Mouse (Mus musculus) Muller cell, postnatal 12 days (primary cell): ENCODE data around the gene Uba52.

Experiments used
- DNase-seq: peaks from one replicate; pipeline ENCODE4 v3.0.0-alpha.2; 2015; ENCODE audit errors: inconsistent ontology term

The Uba52 gene

DNA sequence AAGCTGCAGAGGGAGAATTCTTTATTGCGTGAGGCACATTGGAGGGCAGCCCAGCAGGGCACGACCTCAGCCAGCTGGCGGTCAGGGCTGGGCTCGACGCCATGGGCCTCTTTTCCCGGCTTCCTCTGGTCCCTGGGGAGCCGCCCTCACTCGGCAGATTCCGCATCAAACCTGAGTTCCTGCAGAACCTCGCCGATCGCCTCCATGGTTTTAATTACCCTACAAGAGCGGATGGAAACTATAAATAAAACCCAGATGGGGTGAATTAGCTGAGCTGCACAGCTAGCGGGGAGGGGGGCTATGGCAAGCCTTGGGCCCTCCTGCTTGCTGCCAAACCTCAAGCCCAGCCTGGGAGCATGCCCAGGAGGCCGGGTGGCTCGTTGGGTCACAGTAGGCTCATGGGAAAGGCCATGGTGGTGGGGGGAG lies 6.3 kb downstream of the Uba52 start:
- DNase-seq = peak; percentile 94

DNA sequence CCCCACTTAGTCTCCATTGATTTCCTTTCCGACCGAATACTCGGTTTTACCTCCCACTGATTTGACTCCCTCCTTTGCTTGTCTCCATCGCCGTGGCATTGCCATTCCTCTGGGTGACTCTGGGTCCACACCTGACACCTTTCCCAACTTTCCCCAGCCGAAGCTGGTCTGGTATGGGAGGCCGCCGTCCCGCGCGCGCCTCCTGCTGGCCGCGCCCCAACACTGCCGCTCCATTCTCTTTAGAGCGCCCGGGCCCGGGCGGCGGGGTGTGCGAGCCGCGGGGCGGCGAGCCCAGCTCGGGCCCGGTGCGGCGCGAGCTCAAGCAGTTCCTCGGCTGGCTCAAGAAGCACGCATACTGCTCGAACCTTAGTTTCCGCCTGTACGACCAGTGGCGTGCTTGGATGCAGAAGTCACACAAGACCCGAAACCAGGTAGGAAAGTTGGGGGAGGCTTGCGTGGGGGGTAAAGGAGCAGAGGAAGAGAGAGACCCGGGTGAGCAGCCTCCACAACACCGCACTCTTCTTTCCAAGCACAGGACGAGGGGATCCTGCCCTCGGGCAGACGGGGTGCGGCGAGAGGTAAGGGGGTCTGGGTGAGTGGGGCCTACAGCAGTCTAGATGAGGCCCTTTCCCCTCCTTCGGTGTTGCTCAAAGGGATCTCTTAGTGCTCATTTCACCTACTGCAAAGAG lies 7.4 kb downstream of the Uba52 start:
- peak; percentile 79 for DNase-seq

DNA sequence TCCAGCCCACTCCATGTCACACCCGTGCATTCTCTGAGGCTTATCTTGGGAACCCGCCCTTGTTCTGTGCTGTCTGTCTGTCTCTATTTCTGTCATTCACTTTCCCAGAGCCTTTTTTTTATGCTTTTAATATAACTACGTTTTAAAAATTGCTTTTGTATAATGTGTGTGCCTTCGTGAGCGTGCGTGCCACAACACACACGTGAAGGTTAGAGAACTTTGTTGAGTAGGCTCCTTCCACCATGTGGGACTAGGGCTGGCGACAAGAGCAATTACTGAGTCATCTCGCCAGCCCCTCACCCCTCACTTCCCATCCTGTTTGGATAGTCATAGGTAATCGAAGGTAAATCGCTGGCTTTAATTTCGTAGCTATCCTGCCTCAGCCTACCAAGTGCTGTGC lies 8.1 kb downstream of the Uba52 start:
- DNase-seq = no peak

DNA sequence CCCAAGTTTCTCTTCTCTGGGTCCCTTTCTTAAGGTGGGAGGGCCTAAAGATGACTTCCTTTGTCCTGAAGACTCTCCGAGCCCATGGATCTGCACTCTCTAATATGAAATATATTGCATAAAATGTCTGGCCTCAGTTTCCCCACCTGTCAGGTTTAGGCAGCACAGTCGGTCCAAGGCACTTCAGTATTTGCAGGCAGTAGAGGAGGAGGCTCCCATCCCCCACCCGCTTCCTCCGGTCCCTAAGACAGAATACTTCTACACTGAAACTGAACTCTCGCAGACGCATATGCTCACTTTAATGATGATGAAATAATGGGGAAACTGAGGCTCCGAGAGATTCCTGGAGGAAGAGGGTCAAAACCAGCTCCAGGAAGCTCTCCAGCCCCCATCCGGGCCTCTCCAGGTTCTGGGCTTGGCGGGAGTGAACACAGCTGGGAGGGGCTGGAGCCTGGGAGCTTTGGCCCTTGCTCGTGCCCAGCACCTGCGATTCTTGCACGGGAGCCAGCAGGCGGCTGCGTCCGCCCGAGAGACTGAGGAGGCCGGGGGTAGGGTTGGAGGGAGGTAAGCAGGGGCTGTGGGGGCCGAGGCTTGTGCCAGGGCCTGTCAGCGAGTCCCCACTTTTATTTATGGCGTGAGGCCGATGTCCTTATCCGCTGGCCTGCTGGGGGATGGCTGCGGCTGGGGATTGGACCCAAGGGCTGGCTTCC lies 8.6 kb downstream of the Uba52 start:
- DNase-seq = no peak

DNA sequence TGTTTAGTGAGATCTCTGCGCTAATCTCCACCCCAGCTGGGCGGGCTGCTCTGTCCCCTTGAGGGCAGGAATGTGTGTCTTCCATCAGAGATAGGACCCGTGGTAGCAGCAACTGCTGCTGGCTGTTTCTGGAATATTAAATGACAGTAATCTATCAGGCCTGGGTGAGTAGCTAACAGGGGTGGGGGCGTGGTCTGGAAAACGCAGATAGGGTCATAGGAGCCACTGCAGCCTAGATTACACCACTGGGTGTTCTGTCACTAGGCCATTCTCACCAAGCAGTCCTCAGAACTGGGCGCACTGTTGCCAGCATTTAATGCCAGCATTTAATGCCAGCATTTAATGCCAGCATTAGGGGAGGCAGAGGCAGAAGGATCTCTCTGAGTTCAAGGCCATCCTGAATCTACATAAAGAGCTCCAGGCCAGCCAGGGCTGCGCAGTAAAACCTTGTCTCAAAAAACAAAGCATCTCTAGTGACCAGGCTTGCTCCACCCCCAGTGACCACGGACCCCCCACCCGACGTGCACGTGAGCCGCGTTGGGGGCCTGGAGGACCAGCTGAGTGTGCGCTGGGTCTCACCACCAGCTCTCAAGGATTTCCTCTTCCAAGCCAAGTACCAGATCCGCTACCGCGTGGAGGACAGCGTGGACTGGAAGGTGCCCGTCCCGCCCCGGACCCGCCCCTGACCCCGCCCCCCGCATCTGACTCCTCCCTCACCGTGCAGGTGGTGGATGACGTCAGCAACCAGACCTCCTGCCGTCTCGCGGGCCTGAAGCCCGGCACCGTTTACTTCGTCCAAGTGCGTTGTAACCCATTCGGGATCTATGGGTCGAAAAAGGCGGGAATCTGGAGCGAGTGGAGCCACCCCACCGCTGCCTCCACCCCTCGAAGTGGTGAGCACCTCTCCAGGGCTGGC lies 10.0 kb downstream of the Uba52 start:
- no peak for DNase-seq

DNA sequence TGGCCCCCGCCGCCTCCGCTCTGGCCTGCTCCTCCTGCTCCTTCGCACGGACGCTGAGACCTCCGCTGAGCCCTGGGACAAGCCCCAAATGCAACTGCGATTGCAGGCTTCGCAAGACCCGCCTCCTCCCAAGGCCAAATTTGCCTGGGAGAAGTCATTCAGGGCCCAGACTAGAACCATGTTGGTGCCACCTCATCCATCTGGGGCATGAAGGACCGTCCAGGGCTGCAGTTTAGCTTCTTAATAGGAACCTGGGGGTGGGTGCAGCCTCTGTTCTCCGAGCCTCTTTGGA lies 14.9 kb downstream of the Uba52 start:
- DNase-seq = no peak

DNA sequence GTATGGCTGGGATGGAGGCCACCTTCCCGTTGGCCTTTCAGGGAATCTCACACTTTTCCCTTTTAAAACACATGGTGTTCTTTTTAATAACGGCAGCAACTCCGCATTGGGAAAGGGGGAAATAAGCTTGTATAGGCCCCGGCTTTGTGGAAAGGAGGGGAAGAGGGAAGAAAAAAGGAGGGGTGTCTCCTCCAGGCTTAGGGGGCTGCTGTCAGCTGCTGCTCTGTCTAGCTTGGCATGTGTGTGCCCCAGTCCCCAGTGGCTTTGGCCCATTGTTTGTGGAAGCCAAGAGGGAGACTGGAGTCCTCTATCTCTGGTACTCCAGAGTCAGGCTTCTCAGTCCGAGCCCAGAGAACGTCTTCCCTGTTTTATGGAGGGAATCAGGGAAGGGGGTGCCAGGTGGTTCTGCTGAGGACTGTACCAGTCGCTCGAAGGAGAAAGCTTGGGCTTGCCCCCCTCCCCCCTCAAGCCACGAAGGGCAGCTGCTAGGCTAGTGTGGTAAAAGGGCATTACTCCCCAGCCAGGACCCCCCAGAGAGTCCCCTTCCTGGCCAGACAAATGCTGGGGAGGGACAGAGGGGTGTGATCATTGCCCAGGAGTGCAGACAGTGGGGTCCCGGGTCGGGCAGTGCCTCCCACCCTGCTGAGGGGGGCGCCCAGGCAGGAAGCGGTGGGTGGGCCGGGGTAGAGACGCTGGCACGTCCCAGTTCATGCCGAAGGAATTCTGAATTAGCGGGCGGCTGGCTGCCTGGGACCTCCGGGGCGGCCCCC lies 15.4 kb downstream of the Uba52 start:
- DNase-seq = peak; percentile 45

DNA sequence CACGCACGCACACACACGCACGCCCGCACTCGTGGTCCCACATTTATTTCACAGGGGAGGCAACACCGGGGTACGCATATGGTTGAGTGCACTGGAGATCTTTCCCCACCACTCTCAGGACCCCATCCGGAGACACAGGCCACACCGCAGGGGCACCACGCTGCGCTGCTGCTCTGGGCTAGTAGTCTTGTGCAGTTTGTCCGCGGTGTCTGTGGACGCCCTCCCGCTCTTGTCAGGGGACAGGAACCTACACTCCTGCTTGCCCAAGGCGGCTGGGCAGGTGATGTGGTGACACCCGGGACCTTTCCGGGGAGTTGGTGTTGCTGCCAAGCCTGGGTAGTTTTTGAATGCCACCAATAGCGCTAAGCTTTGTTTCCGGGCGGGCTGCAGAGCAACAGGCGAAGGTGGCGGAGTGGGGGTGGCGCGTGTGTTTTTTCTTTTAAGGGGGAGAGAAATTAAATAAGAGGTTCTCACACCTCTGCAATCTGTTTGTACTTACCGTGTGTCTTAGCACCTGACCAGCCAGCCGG lies 16.1 kb downstream of the Uba52 start:
- peak; percentile 41 for DNase-seq

DNA sequence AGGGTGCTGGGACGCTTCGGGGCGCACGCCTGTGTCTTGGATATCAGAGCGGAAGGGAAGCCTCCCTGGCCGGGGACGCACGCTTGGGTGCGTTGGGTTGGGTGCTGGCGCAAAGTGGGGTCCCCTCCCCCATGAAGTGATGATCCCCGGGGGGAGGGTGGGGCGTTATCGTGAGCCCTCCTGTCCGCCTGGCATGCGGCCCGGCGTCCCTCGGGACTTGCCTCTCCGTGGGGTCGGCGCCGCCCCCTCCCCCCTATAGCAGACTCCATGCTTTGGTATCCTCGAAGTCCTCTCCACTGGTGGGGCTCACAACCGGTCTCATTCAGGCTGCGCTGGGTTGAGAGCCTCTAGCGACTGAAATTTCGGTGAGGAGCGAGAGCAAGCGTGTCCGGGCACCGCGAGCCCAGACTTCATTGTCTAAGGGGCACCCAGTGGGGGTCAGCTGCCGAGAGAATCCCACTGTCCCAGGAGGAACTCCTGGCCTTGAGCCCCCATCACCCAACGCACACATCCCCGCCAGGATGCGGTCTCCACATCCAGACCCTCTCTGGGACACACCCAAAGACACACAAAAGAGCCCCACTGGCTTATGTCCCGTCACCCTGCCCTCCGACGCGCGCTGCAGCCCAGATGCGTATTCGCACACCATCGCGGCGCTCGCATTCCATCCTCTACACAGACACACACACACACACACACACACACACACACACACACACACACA lies 16.7 kb downstream of the Uba52 start:
- DNase-seq = no peak

DNA sequence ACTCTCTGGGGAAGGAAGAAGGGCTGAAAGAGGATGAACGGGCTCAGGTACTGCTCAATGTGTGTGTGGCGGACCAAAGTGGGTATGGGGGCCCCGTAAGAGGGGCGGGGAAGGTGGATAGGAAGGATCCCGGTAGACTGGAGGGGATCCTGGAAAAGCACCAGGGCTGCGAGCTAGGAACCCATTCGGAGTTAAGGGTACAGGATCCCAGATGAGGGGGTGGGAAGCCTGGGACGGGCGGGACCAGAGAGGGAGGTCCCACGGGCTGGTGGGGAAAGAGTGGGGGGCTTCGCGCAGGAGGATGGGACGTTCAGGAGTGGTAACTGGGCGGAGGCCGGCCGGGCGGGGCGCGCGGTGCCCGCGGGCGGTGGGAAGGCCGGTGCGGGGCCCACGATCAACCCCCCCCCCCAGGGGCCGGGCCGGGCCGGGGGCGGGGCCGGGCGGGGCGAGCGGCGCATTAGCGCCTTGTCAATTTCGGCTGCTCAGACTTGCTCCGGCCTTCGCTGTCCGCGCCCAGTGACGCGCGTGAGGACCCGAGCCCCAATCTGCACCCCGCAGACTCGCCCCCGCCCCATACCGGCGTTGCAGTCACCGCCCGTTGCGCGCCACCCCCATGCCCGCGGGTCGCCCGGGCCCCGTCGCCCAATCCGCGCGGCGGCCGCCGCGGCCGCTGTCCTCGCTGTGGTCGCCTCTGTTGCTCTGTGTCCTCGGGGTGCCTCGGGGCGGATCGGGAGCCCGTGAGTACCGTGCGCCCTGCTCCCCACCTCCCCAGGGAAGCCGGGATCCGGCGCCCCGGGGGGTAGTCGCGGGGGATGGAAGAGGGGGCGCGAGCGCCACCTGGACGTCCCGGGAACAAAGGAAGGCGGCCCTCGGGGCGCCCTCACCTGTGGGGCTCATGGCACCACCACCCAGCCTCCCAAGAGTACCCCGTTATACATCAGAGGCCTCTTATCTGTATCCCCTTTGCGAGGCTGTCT lies 17.6 kb downstream of the Uba52 start, which contains the start of gene Crlf1:
Crlf1 (plus strand) TSS at position 495 of the 977 bp plus-strand sequence.
- DNase-seq = no peak

DNA sequence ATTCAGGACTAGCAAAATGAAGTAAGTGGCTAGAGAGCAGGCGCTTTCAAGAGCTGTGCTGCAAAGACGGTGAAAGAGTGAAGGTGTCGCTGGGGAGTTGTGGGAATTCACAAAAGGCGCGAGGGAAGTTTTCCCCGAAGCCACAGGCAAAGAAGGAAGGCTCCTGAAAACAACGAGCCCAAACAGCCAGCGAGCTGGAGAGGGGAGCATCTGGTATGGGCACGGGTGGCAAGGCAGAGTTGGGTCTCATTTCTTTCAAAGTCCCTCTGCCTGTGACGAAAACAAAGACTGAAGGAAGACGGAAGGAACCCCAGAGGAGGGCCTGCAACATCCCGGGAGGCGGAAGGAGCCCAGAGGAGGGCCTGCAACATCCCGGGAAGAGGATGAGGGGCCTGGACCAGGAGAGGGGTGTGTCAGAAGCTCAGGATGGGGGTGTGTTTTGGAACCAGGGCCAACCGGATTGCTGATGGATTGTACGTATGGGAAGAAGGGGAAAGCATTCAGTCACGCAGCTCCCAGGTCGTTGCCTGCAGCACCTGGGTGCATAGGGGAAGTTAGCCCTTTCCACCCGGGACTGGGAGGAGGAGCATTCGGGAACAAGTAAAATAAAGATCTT lies 19.6 kb downstream of the Uba52 start:
- no peak for DNase-seq

DNA sequence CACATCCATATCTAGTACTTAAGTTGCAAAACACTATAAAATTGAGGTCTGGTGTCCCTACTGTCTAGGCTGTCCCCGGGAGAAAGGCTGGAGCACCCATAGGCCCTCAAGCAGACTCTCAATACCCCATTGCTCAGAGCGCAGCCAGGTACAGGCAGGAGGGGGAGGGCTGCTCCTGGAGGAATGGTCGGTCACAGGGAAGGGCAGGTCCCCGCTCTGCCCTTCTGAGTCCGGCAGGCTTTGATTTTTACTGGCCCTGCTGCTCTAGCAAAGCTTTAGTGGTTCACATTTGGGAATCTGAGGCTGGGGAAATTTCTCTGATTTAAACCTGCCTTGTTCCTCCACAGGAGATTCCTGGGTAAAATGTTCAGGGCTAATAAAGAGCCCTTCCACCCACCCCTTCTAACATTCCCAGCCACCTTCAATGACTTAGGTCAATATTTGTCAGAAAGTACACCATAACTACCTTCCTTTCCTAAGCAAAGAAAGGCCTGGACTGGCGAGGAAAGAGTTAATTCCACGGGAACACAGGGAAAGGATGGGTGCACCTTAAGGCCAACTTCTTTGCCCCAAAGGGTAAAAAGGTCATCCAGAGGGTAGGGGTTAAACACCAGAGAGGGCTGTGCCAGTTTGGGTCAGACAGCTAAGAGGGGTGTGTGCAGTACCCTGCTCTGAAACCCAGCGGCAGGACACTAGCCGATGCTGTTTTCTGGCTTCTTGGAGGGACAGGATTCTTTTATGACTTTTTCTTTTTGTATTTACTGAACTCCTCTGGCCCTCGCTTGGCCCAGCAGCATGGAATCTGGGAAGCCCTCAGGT lies 20.3 kb downstream of the Uba52 start:
- DNase-seq = no peak

DNA sequence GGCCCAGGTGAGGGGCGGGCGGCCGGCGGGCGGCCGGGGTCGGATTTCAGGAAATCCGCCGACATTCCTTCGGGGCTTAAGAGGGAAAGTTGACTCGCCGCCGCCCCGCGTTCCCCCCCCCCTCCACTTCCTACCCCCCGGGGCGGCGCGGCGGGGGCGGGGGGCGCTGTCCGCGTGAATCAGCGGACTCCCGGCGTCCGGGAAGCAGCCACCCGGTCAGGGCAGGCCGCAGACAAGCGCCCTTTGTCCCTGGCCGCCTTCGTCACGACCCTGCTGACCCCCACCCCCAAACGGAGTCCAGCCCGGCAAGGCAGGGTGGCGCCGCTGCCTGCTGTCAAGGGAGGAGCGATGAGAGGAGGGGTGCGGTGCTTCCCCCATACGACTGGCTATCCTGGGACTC lies 21.0 kb downstream of the Uba52 start:
- DNase-seq = peak; percentile 55

DNA sequence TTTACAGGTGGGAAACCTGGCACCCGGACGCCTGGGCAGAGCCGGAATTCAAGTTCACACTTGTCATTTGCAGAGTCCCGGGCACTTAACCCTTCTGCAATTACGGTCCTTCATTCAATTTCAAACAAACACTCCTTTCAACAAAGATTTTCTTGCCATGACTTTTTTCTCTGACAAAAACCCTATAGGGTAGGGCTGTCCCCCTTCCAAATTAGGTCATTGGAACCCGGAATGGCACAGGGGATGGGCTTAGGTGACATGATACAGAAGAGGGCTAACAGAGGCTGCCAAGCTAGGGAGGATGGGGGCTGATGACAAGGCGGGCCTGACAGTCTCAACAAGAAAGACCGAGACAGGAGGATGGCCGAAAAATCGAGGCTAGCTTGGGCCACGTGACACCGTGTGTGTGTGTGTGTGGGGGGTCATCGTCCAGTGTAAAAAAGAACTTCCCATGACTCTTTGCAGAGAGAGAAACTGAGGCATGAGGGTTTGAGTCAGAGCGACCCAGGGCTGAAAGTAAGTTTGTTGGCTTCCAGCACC lies 21.6 kb downstream of the Uba52 start:
- no peak for DNase-seq

DNA sequence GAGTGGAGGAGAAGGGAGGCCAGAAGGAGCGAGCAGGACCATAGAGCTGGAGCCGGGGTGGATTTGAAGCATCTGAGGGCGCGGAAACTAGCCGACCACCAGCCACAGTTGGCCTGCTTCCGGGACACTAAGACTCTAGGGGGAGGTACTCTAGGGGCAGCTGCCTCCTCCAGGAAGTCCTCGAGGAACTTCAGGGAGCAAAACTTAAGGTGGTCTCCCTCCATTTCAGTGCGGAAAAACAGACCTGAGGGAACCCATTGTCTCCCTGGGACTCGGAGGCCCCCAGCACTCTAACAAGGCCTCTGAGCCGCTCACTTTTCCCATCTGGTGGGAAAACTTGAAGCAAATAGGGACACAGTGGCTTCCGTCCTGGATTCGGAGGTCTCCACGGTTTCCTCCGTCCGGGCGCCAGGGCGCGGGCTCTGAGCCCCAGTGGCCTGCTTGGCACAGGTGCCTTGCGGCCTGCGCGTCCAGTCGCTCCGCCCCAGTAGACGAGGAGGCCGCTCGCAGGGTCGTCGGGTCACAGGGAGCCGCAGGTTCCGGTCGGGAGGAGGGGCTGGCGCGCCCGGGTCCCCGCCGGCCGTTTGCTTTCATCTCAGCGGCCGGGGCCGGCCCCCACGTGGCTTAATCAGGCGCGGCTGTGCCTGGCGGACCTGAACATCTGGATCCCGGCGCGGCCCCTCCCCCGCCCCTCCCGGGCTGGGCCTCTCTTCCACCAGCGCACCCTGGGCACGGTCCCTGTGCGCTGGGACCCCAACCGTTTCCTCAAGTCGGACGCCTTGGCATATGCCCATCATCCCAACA lies 22.4 kb downstream of the Uba52 start:
- no peak for DNase-seq

DNA sequence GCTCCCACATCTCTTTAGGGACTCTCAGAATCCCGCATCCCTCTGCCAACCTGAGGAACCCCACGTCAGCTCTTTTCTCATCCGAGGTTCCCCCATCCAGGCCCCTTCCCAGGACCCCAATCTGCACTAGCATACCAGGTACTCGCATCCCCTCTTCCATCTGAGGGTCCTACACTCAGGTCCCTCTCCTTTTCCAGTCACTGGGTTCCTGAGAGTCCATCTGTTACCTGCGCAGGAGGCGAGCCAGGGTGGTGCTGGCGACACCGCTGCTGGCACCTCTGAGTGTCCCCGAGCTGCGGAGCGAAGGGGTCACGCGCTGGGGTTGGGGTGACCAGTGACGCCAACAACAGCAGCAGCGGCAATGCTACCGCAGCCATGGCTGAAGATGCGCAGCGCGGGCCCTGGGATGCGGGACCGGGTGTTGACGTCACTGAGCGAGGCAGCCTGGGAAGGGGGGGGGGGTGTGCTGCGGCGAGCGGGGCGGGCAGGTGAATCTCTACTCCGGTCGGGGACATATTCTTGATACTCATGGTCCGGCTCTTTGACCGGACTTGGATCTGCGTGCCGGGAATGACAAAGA lies 23.6 kb downstream of the Uba52 start, which contains the start of gene Tmem59l:
Tmem59l (minus strand) TSS at position 418 of the 580 bp plus-strand sequence.
- DNase-seq = no peak
